In the genomic region with DNA sequence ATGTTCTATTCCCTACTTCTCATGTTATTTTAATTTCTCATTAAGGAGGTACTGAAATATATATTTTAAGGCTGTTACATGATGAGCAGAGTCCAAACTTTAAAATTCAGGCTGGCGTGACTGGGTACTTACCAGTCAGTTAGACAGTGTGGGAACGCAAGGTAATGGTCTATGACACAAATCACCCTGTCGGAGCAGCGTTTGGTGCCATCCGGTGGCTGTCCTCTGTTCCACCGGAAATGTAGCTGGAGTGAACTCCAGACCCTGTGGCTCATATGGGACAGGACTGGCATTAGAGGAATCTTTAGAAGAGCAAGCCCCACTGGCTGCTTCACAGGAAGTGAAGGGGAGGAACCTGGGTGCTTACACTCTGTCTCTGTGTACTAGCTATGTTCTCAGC, we compare ENCODE assay signal across 7 mouse cellular contexts.
DNase-seq lines count a peak whose midpoint lies in the region; ATAC-seq and TF ChIP-seq lines count a peak whose summit lies in the region.

No protein-coding gene starts in this region.

- DNase-seq in layer of hippocampus, adult 11-12 months (ENCODE audit: low spot score): peak; percentile 26
- DNase-seq in layer of hippocampus, adult 9-11 months: no peak
- peak; percentile 50 for DNase-seq in forebrain, postnatal 0 days
- peak; percentile 19 for DNase-seq in lung, postnatal 14 days
- DNase-seq in spleen, adult 12 weeks (ENCODE audit: low spot score): no peak
- no peak for DNase-seq in adipocyte (ENCODE audit: low spot score)

- peak; percentile 50; the same call in 1 of the 2 replicates for ATAC-seq in forebrain, postnatal 0 days

- no peak overlapping the region for H3K27ac ChIP-seq in cortical plate, adult 2 months (ENCODE audit: insufficient read depth, low read length)
- H3K27ac ChIP-seq in forebrain, postnatal 0 days (ENCODE audit: low read depth, low read length): no peak overlapping the region

- H3K36me3 ChIP-seq in forebrain, postnatal 0 days (ENCODE audit: insufficient read depth): no peaks in the 10 kb centered on the region

- H3K4me2 ChIP-seq in forebrain, postnatal 0 days (ENCODE audit: low read depth): no peak overlapping the region

- H3K4me1 ChIP-seq in cortical plate, adult 2 months (ENCODE audit: control insufficient read depth, insufficient read depth, low read length): no peaks in the 10 kb centered on the region
- H3K4me1 ChIP-seq in forebrain, postnatal 0 days (ENCODE audit: insufficient read depth): no peaks in the 10 kb centered on the region

- H3K27me3 ChIP-seq in forebrain, postnatal 0 days (ENCODE audit: insufficient read depth, low read length): no peaks in the 10 kb centered on the region

- TF ChIP-seq POLR2A in cortical plate, adult 2 months (IDR thresholded peaks at IDR 0.05; ENCODE audit: extremely low read depth, insufficient read depth, low read length): no peak

- peak; percentile 54 for TF ChIP-seq CTCF in cortical plate, adult 2 months (IDR thresholded peaks at IDR 0.05; ENCODE audit: extremely low read depth, insufficient read depth, low read length)
- peak; percentile 65 for TF ChIP-seq CTCF in forebrain, postnatal 0 days (IDR thresholded peaks at IDR 0.05; ENCODE audit: low read depth)

- no peaks in the 10 kb centered on the region for H3K9me3 ChIP-seq in forebrain, postnatal 0 days (ENCODE audit: low read length)

- H3K4me3 ChIP-seq in cortical plate, adult 2 months (ENCODE audit: insufficient read depth, low read length): no peak overlapping the region
- H3K4me3 ChIP-seq in forebrain, postnatal 0 days (ENCODE audit: low read depth, low read length): no peak overlapping the region

- H3K9ac ChIP-seq in forebrain, postnatal 0 days: no peak overlapping the region

- WGBS in forebrain, postnatal 0 days: 55% methylated on average over 6 of the region's 6 CpGs

Comparison
In these comparisons a context has a peak if more than half of its experiments do, and no peak if none do; other contexts are left out.
1. DNase-seq: peak in layer of hippocampus, adult 11-12 months (single experiment), forebrain, postnatal 0 days (single experiment) and lung, postnatal 14 days (single experiment); none in layer of hippocampus, adult 9-11 months (single experiment), spleen, adult 12 weeks (single experiment) and adipocyte (single experiment).